Mouse (Mus musculus) liver, embryonic 13.5 days (tissue): Measurements from ENCODE around the gene Olfr251. TPM values are rescaled to one million over a fixed set of nuclear protein-coding genes. Genes with fewer than 3 reads are reported as not detected.

Source experiments
- polyA plus RNA-seq: library from polyadenylated mRNA; unstranded; fragments of >200 nt; fragmentation: Nextera tagmentation; extraction: Ambion mirVana; gene quantifications from 2 replicates; pipeline ENCODE4 v1.2.1, GENCODE M21; 2015

The Olfr251 gene
- polyA plus RNA-seq, 1 experiment from 2014 or later = not detected

Other genes with a start within 250 kb of the Olfr251 start
- not detected in 2 replicates for gene Olfr890, start 234.6 kb upstream of the Olfr251 start, polyA plus RNA-seq
- not detected in 2 replicates for gene Olfr891, start 196.3 kb upstream of the Olfr251 start, polyA plus RNA-seq
- not detected in 2 replicates for gene Olfr893, start 168.7 kb upstream of the Olfr251 start, polyA plus RNA-seq
- gene Olfr894, start 159.0 kb upstream of the Olfr251 start, polyA plus RNA-seq = not detected in 2 replicates
- not detected in 2 replicates for gene Olfr143, start 124.3 kb upstream of the Olfr251 start, polyA plus RNA-seq
- not detected in 2 replicates for gene Olfr895, start 109.2 kb upstream of the Olfr251 start, polyA plus RNA-seq
- not detected in 2 replicates for gene Olfr896-ps1, start 86.0 kb upstream of the Olfr251 start, polyA plus RNA-seq
- not detected in 2 replicates for gene Olfr25, start 48.0 kb upstream of the Olfr251 start, polyA plus RNA-seq
- gene Olfr898, start 28.7 kb upstream of the Olfr251 start, polyA plus RNA-seq = not detected in 2 replicates
- not detected in 2 replicates for gene Olfr250, start 10.2 kb upstream of the Olfr251 start, polyA plus RNA-seq
- gene Olfr147, start 24.6 kb downstream of the Olfr251 start, polyA plus RNA-seq = not detected in 2 replicates
- gene Olfr901, start 52.4 kb downstream of the Olfr251 start, polyA plus RNA-seq = not detected in 2 replicates
- not detected in 2 replicates for gene Olfr902, start 70.6 kb downstream of the Olfr251 start, polyA plus RNA-seq
- gene Olfr904, start 86.1 kb downstream of the Olfr251 start, polyA plus RNA-seq = not detected in 2 replicates
- not detected in 2 replicates for gene Olfr905, start 94.0 kb downstream of the Olfr251 start, polyA plus RNA-seq
- not detected in 2 replicates for gene Olfr906, start 110.0 kb downstream of the Olfr251 start, polyA plus RNA-seq
- gene Olfr907, start 118.7 kb downstream of the Olfr251 start, polyA plus RNA-seq = not detected in 2 replicates
- gene Olfr911-ps1, start 144.5 kb downstream of the Olfr251 start, polyA plus RNA-seq = not detected in 2 replicates
- not detected in 2 replicates for gene Olfr910, start 160.8 kb downstream of the Olfr251 start, polyA plus RNA-seq
- not detected in 2 replicates for gene Olfr912, start 203.1 kb downstream of the Olfr251 start, polyA plus RNA-seq
- gene Olfr913, start 215.7 kb downstream of the Olfr251 start, polyA plus RNA-seq = not detected in 2 replicates
- not detected in 2 replicates for gene Olfr914, start 228.0 kb downstream of the Olfr251 start, polyA plus RNA-seq